Mouse (Mus musculus): ENCODE results near the gene Aifm3. TPM values are rescaled to one million over a fixed set of nuclear protein-coding genes. Genes with fewer than 3 reads are reported as not detected.
"Not testable (repeated sequence)": the region's sequence is repeated elsewhere in the genome, so short reads cannot be mapped to it uniquely, and the experiment has no call there.

The Aifm3 gene
- total RNA-seq, 2 experiments from 2014 or later: 9.3 to 13.6 TPM

DNA sequence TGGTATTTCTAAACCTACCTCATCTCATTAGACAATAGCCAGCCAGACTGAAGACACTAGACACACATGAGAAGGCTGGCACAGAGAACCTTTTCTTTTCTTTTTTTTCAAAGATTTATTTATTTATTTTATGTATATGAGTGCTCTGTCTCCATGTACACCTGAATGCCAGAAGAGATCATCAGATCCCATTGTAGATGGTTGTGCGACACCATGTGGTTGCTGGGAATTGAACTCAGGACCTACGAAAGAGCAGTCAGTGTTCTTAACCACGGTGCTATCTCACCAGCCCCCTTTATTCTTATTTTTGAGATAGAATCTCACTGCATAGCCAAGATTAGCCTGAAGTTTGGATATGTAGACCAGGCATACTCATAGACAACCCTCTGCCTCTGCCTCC lies 47.2 kb downstream of the Aifm3 start:
- DNase-seq: no peak
- intact Hi-C loops (cut with DNase I): no loop called here

DNA sequence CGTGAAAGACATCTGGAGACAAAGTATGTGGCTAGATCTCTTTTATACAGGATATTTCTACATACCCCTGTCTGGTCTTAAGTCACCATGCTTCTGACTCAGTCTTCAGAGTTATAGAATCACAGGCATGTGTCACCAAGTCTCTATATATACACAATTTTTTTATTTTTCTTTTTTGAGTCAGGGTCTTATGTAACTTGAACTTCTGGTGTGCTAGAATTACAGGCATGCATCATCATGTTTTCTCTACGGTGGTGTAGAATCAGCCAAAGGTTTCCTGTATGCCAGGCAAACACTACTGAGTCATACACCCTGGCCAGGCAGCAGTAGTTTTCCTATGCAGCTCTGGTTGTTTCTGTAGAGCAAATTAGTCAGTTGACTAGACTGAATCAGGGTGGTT lies 53.2 kb downstream of the Aifm3 start:
- intact Hi-C loops (cut with DNase I): no loop called here
- no peak for DNase-seq

DNA sequence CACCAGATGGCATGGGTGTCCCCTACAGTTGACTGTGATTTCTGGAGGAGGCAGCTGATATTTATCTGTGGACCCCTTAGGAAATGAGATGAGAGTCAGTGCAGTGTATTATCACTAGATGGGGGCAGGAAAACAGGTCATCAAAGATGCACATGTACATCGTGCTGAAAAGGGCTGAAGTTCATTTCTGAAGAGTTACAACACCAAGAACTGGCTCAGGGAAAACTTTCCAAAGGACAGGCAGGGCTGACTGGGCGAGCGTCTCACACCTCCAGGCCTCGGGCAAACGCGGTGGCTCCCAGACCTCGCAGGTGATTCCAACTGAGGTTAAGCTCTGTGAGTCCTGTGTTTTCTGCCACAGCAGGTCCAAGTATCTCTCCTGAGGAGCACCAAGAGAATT lies 63.4 kb downstream of the Aifm3 start:
- intact Hi-C loops (cut with DNase I): no loop called here
- no peak for DNase-seq

DNA sequence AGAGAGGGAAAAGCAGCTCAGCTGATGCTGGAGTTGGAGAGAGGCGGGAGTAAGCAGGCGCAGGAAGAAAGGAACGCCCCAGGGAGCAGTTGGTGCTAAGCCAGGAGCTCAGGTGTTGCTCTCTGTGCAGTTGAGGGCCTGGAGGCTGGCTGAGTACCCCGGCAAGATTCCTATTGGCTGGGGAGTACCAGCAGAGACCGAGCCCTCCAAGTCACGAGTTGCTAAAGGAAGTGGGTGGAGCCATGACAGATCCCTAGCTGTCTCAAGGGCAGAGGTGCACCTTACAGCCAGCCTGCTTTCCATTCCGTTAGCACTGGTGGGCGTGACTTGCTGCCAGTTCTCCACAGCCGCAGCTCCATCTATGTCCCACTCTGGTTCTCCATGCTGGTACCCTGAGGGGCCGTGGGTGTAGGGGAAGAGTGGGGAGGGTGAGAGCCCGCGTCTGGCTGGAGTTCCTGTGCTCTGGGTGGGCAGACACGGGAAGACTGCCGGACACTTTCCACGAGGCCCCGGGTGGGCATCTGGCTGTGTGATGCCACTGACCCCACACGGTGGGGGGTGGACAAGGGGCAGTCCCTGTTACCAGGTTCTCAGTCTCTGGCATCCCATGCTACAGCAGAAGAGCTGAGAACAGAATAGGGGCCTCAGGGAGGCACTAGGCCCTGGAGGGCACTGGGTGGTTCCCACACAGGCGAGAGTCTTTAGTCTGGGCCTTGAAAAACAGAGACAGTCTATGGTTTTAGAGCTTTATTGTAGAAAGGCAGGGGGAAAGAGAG lies 64.7 kb downstream of the Aifm3 start:
- no peak for DNase-seq
- intact Hi-C loops (cut with DNase I): no loop called here

GRCm38 (mm10) chr16:17554702-17555101 lies 65.3 kb downstream of the Aifm3 start:
- not testable (repeated sequence) for DNase-seq
- intact Hi-C loops (cut with DNase I): loop anchor here (5.0 kb wide), 1 partner anchor 63 kb away; the partner anchor contains the start of gene Smpd4

- intact Hi-C loops (cut with DNase I): loop anchor here (5.0 kb wide), 1 partner anchor 61 kb away; the partner anchor contains the start of gene Smpd4
- DNase-seq: no peak
Observed at GRCm38 (mm10) chr16:17556180-17556579, 66.8 kb downstream of the Aifm3 start.

DNA sequence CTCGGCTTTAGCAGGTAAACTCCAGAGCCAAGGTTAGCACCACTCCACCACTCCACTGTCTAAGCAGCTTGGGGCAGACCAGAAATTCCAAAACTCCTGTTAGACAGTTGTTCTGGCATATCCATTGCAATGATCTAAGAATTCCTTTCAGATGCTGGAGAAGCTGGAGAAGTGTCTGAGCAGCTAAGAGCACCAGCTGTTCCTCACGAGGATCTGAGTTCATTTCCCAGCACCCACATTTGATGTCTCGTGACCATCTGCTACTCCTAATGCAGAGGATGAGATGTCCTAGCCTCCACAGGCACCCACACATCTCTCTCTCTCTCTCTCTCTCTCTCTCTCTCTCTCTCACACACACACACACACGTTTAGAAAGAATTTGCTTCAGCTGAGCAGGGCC lies 67.5 kb downstream of the Aifm3 start:
- no peak for DNase-seq
- intact Hi-C loops (cut with DNase I): loop anchor here (5.0 kb wide), 1 partner anchor 60 kb away; the partner anchor contains the start of gene Smpd4

Other genes starting within 250 kb of the Aifm3 start
- gene Tmem191c, start 213.5 kb upstream of the Aifm3 start, total RNA-seq (2021): 10 to 100 TPM; 78.9 to 82.4 TPM
- 1 to 10 TPM; 2.7 to 2.8 TPM for gene Serpind1, start 158.2 kb upstream of the Aifm3 start, total RNA-seq (2021)
- gene Snap29, start 83.6 kb upstream of the Aifm3 start, total RNA-seq (2021): 10 to 100 TPM; 33.7 to 35.0 TPM
- gene Pi4ka, start 83.3 kb upstream of the Aifm3 start, total RNA-seq (2021): 100 to 1,000 TPM; 150 to 152 TPM
- 10 to 100 TPM; 35.7 to 35.8 TPM for gene Crkl, start 37.6 kb upstream of the Aifm3 start, total RNA-seq (2021)
- gene Lztr1, start 19.1 kb downstream of the Aifm3 start, total RNA-seq (2021): 100 to 1,000 TPM; 158 to 182 TPM
- 10 to 100 TPM; 34.5 to 36.4 TPM for gene Thap7, start 41.5 kb downstream of the Aifm3 start, total RNA-seq (2021)
- 1 to 10 TPM in 1 of 2 experiments, under 1 TPM in 1; 0.68 to 1.4 TPM for gene Lrrc74b, start 71.6 kb downstream of the Aifm3 start, total RNA-seq (2021)
- under 1 TPM; 0.36 to 0.68 TPM for gene P2rx6, start 72.3 kb downstream of the Aifm3 start, total RNA-seq (2021)
- 10 to 100 TPM; 48.1 to 53.6 TPM for gene Slc7a4, start 93.6 kb downstream of the Aifm3 start, total RNA-seq (2021)
- 10 to 100 TPM; 49.9 to 51.7 TPM for gene Smpd4, start 129.7 kb downstream of the Aifm3 start, total RNA-seq (2021)
- 10 to 100 TPM; 17.5 to 20.9 TPM for gene Ccdc74a, start 156.9 kb downstream of the Aifm3 start, total RNA-seq (2021)
- 10 to 100 TPM; 78.9 to 80.8 TPM for gene Med15, start 243.3 kb downstream of the Aifm3 start, total RNA-seq (2021)

All from left cerebral cortex, postnatal 4 days (tissue).